In genomic region chr13:47650093-47650492, GRCm38 (mm10) we compare ENCODE assay signal across 10 mouse cellular contexts.
DNase-seq lines count a peak whose midpoint lies in the region; ATAC-seq lines count a peak whose summit lies in the region.
"Had no signal": no experiment of that assay in that cellular context is flagged by ENCODE, and none has a peak within 500 bp of the region (broad histone marks: within the 10 kb centered on the region; RNA-seq: fewer than 3 reads in every experiment).

No protein-coding gene starts in this region.

- H3K4me1 ChIP-seq in limb, embryonic 13.5 days, result 0 out of 2 replicates have a peak, but pooled peaks cover 4% of the 10 kb centered on the region

- 52% methylated on average over 13 of the region's 13 CpGs for WGBS in limb, embryonic 13.5 days

- H3K9me3 ChIP-seq in limb, embryonic 13.5 days, result no peaks in the 10 kb centered on the region
- H3K9me3 ChIP-seq: kidney, embryonic 15.5 days had no signal

- H3K27ac ChIP-seq in limb, embryonic 13.5 days, result no peak overlapping the region
- H3K27ac ChIP-seq: kidney, embryonic 15.5 days had no signal

- no peaks in the 10 kb centered on the region for H3K27me3 ChIP-seq in limb, embryonic 13.5 days
- H3K27me3 ChIP-seq: kidney, embryonic 15.5 days had no signal

- H3K36me3 ChIP-seq in limb, embryonic 13.5 days, result no peaks in the 10 kb centered on the region
- H3K36me3 ChIP-seq: kidney, embryonic 15.5 days had no signal

- H3K9ac ChIP-seq in limb, embryonic 13.5 days, result no peak overlapping the region
- H3K9ac ChIP-seq: kidney, embryonic 15.5 days had no signal

- H3K4me2 ChIP-seq in limb, embryonic 13.5 days (replicated peaks), result peak overlapping the region; percentile 50
- H3K4me2 ChIP-seq: kidney, embryonic 15.5 days had no signal

- ATAC-seq in limb, embryonic 13.5 days (ENCODE audit: low FRiP score, low read depth), result no peak
- no peak for ATAC-seq in erythroid progenitor cell, adult 5-6 weeks (replicated peaks; ENCODE audit: low FRiP score, poor library complexity, severe bottlenecking)

- peak; percentile 92 for DNase-seq in heart, adult 11 months
- DNase-seq in heart, adult 8-10 months (ENCODE audit: low spot score), result no peak
- DNase-seq in urinary bladder, postnatal 14 days (ENCODE audit: low spot score), result peak; percentile 30
- no peak for DNase-seq in urinary bladder, adult 2 months (ENCODE audit: low spot score)
- no peak for DNase-seq in B cell, adult 2 months
- no peak for DNase-seq in spleen, postnatal 36 days (ENCODE audit: low spot score in 2 of 2)
- DNase-seq: right cerebral cortex, postnatal 25 days had no signal

- H3K4me3 ChIP-seq in limb, embryonic 13.5 days, result peak overlapping the region; percentile 27
- H3K4me3 ChIP-seq: kidney, embryonic 15.5 days had no signal

Comparison
In these comparisons a context has a peak if more than half of its experiments do, and no peak if none do; other contexts are left out.
1. DNase-seq: peak in heart, adult 11 months (single experiment) and urinary bladder, postnatal 14 days (single experiment); none in heart, adult 8-10 months (single experiment), urinary bladder, adult 2 months (single experiment), B cell, adult 2 months (0 of 2) and spleen, postnatal 36 days (0 of 2).